Mouse (Mus musculus): ENCODE data around the gene Pp2d1. TPM values are rescaled to one million over a fixed set of nuclear protein-coding genes. Genes with fewer than 3 reads are reported as not detected.
A peak's percentile ranks its signal among the peaks of the same experiment; 100 is the strongest.
"Not testable (repeated sequence)": the region's sequence is repeated elsewhere in the genome, so short reads cannot be mapped to it uniquely, and the experiment has no call there.

The Pp2d1 gene
- polyA plus RNA-seq, 1 experiment from 2014 or later = 0.16 TPM

- 70% methylated on average over 9 of the region's 9 CpGs for WGBS
- Histone ChIP-seq H3K4me2 (ENCODE audit: low read depth, severe bottlenecking) (no peak overlapping the region), H3K9me3 (ENCODE audit: control insufficient read depth, low read length) (no peaks in the 10 kb centered on the region), H3K4me1 (ENCODE audit: control insufficient read depth, insufficient read depth, low read length) (no peaks in the 10 kb centered on the region), H3K4me3 (ENCODE audit: low read depth, low read length) (no peak overlapping the region), H3K27ac (replicated peaks; ENCODE audit: low read depth, low read length) (no peak overlapping the region), H3K36me3 (ENCODE audit: control insufficient read depth, insufficient read depth, low read length) (no peaks in the 10 kb centered on the region), H3K9ac (ENCODE audit: low read length) (no peak overlapping the region), H3K27me3 (ENCODE audit: control insufficient read depth, insufficient read depth, low read length) (no peaks in the 10 kb centered on the region)
- DNase-seq (ENCODE audit: low spot score) (no peak), ATAC-seq (ENCODE audit: insufficient number of reproducible peaks, low FRiP score, low TSS enrichment, low read depth) (no peak)
These were observed 39.5 kb upstream of the Pp2d1 start for GRCm38 (mm10) chr17:53578776-53579175.

GRCm38 (mm10) chr17:53578249-53578648 is 39.0 kb upstream of the Pp2d1 start:
- Histone ChIP-seq H3K27me3 (ENCODE audit: control insufficient read depth, insufficient read depth, low read length) (no peaks in the 10 kb centered on the region), H3K4me3 (ENCODE audit: low read depth, low read length) (no peak overlapping the region), H3K9ac (ENCODE audit: low read length) (no peak overlapping the region), H3K4me1 (ENCODE audit: control insufficient read depth, insufficient read depth, low read length) (no peaks in the 10 kb centered on the region), H3K9me3 (ENCODE audit: control insufficient read depth, low read length) (no peaks in the 10 kb centered on the region), H3K36me3 (ENCODE audit: control insufficient read depth, insufficient read depth, low read length) (no peaks in the 10 kb centered on the region), H3K27ac (replicated peaks; ENCODE audit: low read depth, low read length) (no peak overlapping the region), H3K4me2 (ENCODE audit: low read depth, severe bottlenecking) (no peak overlapping the region)
- DNase-seq (ENCODE audit: low spot score) (no peak), ATAC-seq (ENCODE audit: insufficient number of reproducible peaks, low FRiP score, low TSS enrichment, low read depth) (no peak)
- WGBS = 76% methylated on average over 6 of the region's 6 CpGs

GRCm38 (mm10) chr17:53577754-53578153 is 38.5 kb upstream of the Pp2d1 start:
- Histone ChIP-seq H3K4me3 (ENCODE audit: low read depth, low read length) (no peak overlapping the region), H3K36me3 (ENCODE audit: control insufficient read depth, insufficient read depth, low read length) (no peaks in the 10 kb centered on the region), H3K4me1 (ENCODE audit: control insufficient read depth, insufficient read depth, low read length) (no peaks in the 10 kb centered on the region), H3K27ac (replicated peaks; ENCODE audit: low read depth, low read length) (no peak overlapping the region), H3K4me2 (ENCODE audit: low read depth, severe bottlenecking) (no peak overlapping the region), H3K9me3 (ENCODE audit: control insufficient read depth, low read length) (no peaks in the 10 kb centered on the region), H3K27me3 (ENCODE audit: control insufficient read depth, insufficient read depth, low read length) (no peaks in the 10 kb centered on the region), H3K9ac (ENCODE audit: low read length) (no peak overlapping the region)
- no peak for ATAC-seq (ENCODE audit: insufficient number of reproducible peaks, low FRiP score, low TSS enrichment, low read depth)
- 81% methylated on average over 5 of the region's 5 CpGs for WGBS
- no peak for DNase-seq (ENCODE audit: low spot score)

- no peak for ATAC-seq (ENCODE audit: insufficient number of reproducible peaks, low FRiP score, low TSS enrichment, low read depth)
- WGBS = 92% methylated on average over 2 of the region's 2 CpGs
These were observed 37.9 kb upstream of the Pp2d1 start for GRCm38 (mm10) chr17:53577151-53577550.

GRCm38 (mm10) chr17:53573019-53573556 is 33.8 kb upstream of the Pp2d1 start:
- Histone ChIP-seq H3K9me3 (ENCODE audit: control insufficient read depth, low read length) (no peaks in the 10 kb centered on the region), H3K36me3 (ENCODE audit: control insufficient read depth, insufficient read depth, low read length) (no peaks in the 10 kb centered on the region), H3K4me3 (ENCODE audit: low read depth, low read length) (no peak overlapping the region), H3K9ac (ENCODE audit: low read length) (no peak overlapping the region), H3K27me3 (ENCODE audit: control insufficient read depth, insufficient read depth, low read length) (no peaks in the 10 kb centered on the region), H3K4me2 (ENCODE audit: low read depth, severe bottlenecking) (no peak overlapping the region), H3K27ac (replicated peaks; ENCODE audit: low read depth, low read length) (no peak overlapping the region), H3K4me1 (ENCODE audit: control insufficient read depth, insufficient read depth, low read length) (peaks cover 2% of the 10 kb centered on the region; the same call in 1 of the 2 replicates)
- DNase-seq (ENCODE audit: low spot score) = no peak
- 60% methylated on average over 4 of the region's 4 CpGs for WGBS
- no peak for ATAC-seq (ENCODE audit: insufficient number of reproducible peaks, low FRiP score, low TSS enrichment, low read depth)

More at GRCm38 (mm10) chr17:53577151-53577550, 37.9 kb upstream of the Pp2d1 start:
- no peaks in the 10 kb centered on the region for H3K9me3 ChIP-seq (ENCODE audit: control insufficient read depth, low read length)
- H3K4me2 ChIP-seq (ENCODE audit: low read depth, severe bottlenecking) = no peak overlapping the region
- H3K4me1 ChIP-seq (ENCODE audit: control insufficient read depth, insufficient read depth, low read length) = no peaks in the 10 kb centered on the region
- H3K27ac ChIP-seq (replicated peaks; ENCODE audit: low read depth, low read length) = no peak overlapping the region
- no peak overlapping the region for H3K4me3 ChIP-seq (ENCODE audit: low read depth, low read length)
- no peak overlapping the region for H3K9ac ChIP-seq (ENCODE audit: low read length)
- H3K27me3 ChIP-seq (ENCODE audit: control insufficient read depth, insufficient read depth, low read length) = no peaks in the 10 kb centered on the region
- no peaks in the 10 kb centered on the region for H3K36me3 ChIP-seq (ENCODE audit: control insufficient read depth, insufficient read depth, low read length)
- no peak for DNase-seq (ENCODE audit: low spot score)

GRCm38 (mm10) chr17:53570932-53571331 is 31.7 kb upstream of the Pp2d1 start:
- H3K4me1 ChIP-seq (ENCODE audit: control insufficient read depth, insufficient read depth, low read length); H3K27me3 ChIP-seq (ENCODE audit: control insufficient read depth, insufficient read depth, low read length); ATAC-seq (ENCODE audit: insufficient number of reproducible peaks, low FRiP score, low TSS enrichment, low read depth); H3K36me3 ChIP-seq (ENCODE audit: control insufficient read depth, insufficient read depth, low read length); H3K9ac ChIP-seq (ENCODE audit: low read length); H3K4me2 ChIP-seq (ENCODE audit: low read depth, severe bottlenecking); DNase-seq (ENCODE audit: low spot score); H3K9me3 ChIP-seq (ENCODE audit: control insufficient read depth, low read length); H3K27ac ChIP-seq (replicated peaks; ENCODE audit: low read depth, low read length); H3K4me3 ChIP-seq (ENCODE audit: low read depth, low read length): not testable (repeated sequence)
- WGBS = 95% methylated on average over 5 of the region's 5 CpGs

- Histone ChIP-seq H3K9ac (ENCODE audit: low read length) (no peak overlapping the region), H3K27me3 (ENCODE audit: control insufficient read depth, insufficient read depth, low read length) (no peaks in the 10 kb centered on the region), H3K9me3 (ENCODE audit: control insufficient read depth, low read length) (no peaks in the 10 kb centered on the region), H3K27ac (replicated peaks; ENCODE audit: low read depth, low read length) (no peak overlapping the region), H3K4me2 (ENCODE audit: low read depth, severe bottlenecking) (no peak overlapping the region), H3K4me3 (ENCODE audit: low read depth, low read length) (no peak overlapping the region), H3K4me1 (ENCODE audit: control insufficient read depth, insufficient read depth, low read length) (peaks cover 2% of the 10 kb centered on the region; the same call in 1 of the 2 replicates), H3K36me3 (ENCODE audit: control insufficient read depth, insufficient read depth, low read length) (no peaks in the 10 kb centered on the region)
- DNase-seq (ENCODE audit: low spot score) (no peak), ATAC-seq (ENCODE audit: insufficient number of reproducible peaks, low FRiP score, low TSS enrichment, low read depth) (no peak)
- 55% methylated on average over 10 of the region's 10 CpGs for WGBS
These were observed 31.2 kb upstream of the Pp2d1 start for GRCm38 (mm10) chr17:53570361-53570875.

- no peak overlapping the region for H3K9ac ChIP-seq (ENCODE audit: low read length)
- H3K4me2 ChIP-seq (ENCODE audit: low read depth, severe bottlenecking) = no peak overlapping the region
- peaks cover 2% of the 10 kb centered on the region; the same call in 1 of the 2 replicates for H3K4me1 ChIP-seq (ENCODE audit: control insufficient read depth, insufficient read depth, low read length)
- DNase-seq (ENCODE audit: low spot score) (peak; percentile 48), ATAC-seq (ENCODE audit: insufficient number of reproducible peaks, low FRiP score, low TSS enrichment, low read depth) (no peak)
- 57% methylated on average over 6 of the region's 6 CpGs for WGBS
- H3K9me3 ChIP-seq (ENCODE audit: control insufficient read depth, low read length) = no peaks in the 10 kb centered on the region
- no peak overlapping the region for H3K4me3 ChIP-seq (ENCODE audit: low read depth, low read length)
- no peak overlapping the region for H3K27ac ChIP-seq (replicated peaks; ENCODE audit: low read depth, low read length)
- H3K36me3 ChIP-seq (ENCODE audit: control insufficient read depth, insufficient read depth, low read length) = no peaks in the 10 kb centered on the region
- H3K27me3 ChIP-seq (ENCODE audit: control insufficient read depth, insufficient read depth, low read length) = no peaks in the 10 kb centered on the region
These were observed 30.6 kb upstream of the Pp2d1 start for GRCm38 (mm10) chr17:53569829-53570228.
